8 mouse cellular contexts compared by ENCODE assay signal in genomic region chr12:17495858-17496451, GRCm38 (mm10). TPM values are rescaled to one million over a fixed set of nuclear protein-coding genes. Genes with fewer than 3 reads are reported as not detected.
DNase-seq lines count a peak whose midpoint lies in the region; ATAC-seq lines count a peak whose summit lies in the region.

No protein-coding gene starts in this region.

- peak overlapping the region; percentile 62; the same call in 1 of the 2 replicates for H3K27ac ChIP-seq in lung, embryonic 16.5 days (ENCODE audit: low read length)
- H3K27ac ChIP-seq in hindbrain, embryonic 14.5 days, result no peak overlapping the region
- no peak overlapping the region for H3K27ac ChIP-seq in liver, embryonic 13.5 days

- DNase-seq in lung, postnatal 25 days (ENCODE audit: low spot score), result no peak
- DNase-seq in embryo, embryonic 11 days, result peak; percentile 28
- DNase-seq in hindbrain, embryonic 14.5 days (ENCODE audit: low spot score), result peak; percentile 45
- DNase-seq in liver, embryonic 13.5 days, result no peak
- peak; percentile 13 for DNase-seq in yolk sac, embryonic 10.5 days (ENCODE audit: low spot score)
- no peak for DNase-seq in B cell, adult 2 months
- DNase-seq in right cerebral cortex, postnatal 36 days (ENCODE audit: low spot score in 2 of 2), result no peak

- H3K4me1 ChIP-seq in lung, embryonic 16.5 days (replicated peaks; ENCODE audit: control insufficient read depth, insufficient read depth, low read length), result peaks cover 7% of the 10 kb centered on the region
- H3K4me1 ChIP-seq in hindbrain, embryonic 14.5 days (replicated peaks; ENCODE audit: control insufficient read depth, insufficient read depth, low read length), result peaks cover 7% of the 10 kb centered on the region; the same call in 1 of the 2 replicates
- H3K4me1 ChIP-seq in liver, embryonic 13.5 days (replicated peaks), result peaks cover 34% of the 10 kb centered on the region

- no peaks in the 10 kb centered on the region for H3K27me3 ChIP-seq in lung, embryonic 16.5 days (ENCODE audit: control insufficient read depth, insufficient read depth, low read depth, low read length)
- no peaks in the 10 kb centered on the region for H3K27me3 ChIP-seq in hindbrain, embryonic 14.5 days (ENCODE audit: control insufficient read depth, insufficient read depth, low read length)
- peaks cover 10% of the 10 kb centered on the region for H3K27me3 ChIP-seq in liver, embryonic 13.5 days

- no peaks in the 10 kb centered on the region for H3K36me3 ChIP-seq in lung, embryonic 16.5 days (ENCODE audit: control insufficient read depth, insufficient read depth, low read length)
- no peaks in the 10 kb centered on the region for H3K36me3 ChIP-seq in hindbrain, embryonic 14.5 days (replicated peaks; ENCODE audit: control insufficient read depth, insufficient read depth)
- no peaks in the 10 kb centered on the region for H3K36me3 ChIP-seq in liver, embryonic 13.5 days

- peak; percentile 90 for ATAC-seq in lung, embryonic 16.5 days (ENCODE audit: low read depth)
- peak; percentile 79; the same call in 1 of the 2 replicates for ATAC-seq in hindbrain, embryonic 14.5 days (ENCODE audit: low FRiP score)
- peak; percentile 18; the same call in 1 of the 2 replicates for ATAC-seq in liver, embryonic 13.5 days (ENCODE audit: low read depth)

- no peak overlapping the region for H3K4me3 ChIP-seq in lung, embryonic 16.5 days (ENCODE audit: low read length)
- H3K4me3 ChIP-seq in hindbrain, embryonic 14.5 days (replicated peaks; ENCODE audit: low read length), result no peak overlapping the region
- no peak overlapping the region for H3K4me3 ChIP-seq in liver, embryonic 13.5 days (replicated peaks)

- no peak overlapping the region for H3K9ac ChIP-seq in lung, embryonic 16.5 days (ENCODE audit: low read length)
- H3K9ac ChIP-seq in hindbrain, embryonic 14.5 days, result no peak overlapping the region
- no peak overlapping the region for H3K9ac ChIP-seq in liver, embryonic 13.5 days

- no peaks in the 10 kb centered on the region for H3K9me3 ChIP-seq in lung, embryonic 16.5 days (ENCODE audit: control insufficient read depth, low read length)
- H3K9me3 ChIP-seq in hindbrain, embryonic 14.5 days (ENCODE audit: control insufficient read depth, low read length), result no peaks in the 10 kb centered on the region
- no peaks in the 10 kb centered on the region for H3K9me3 ChIP-seq in liver, embryonic 13.5 days (replicated peaks)

- no peak overlapping the region for H3K4me2 ChIP-seq in lung, embryonic 16.5 days (ENCODE audit: low read depth, low read length)
- no peak overlapping the region for H3K4me2 ChIP-seq in hindbrain, embryonic 14.5 days (replicated peaks)
- no peak overlapping the region for H3K4me2 ChIP-seq in liver, embryonic 13.5 days

- 4% methylated on average over 8 of the region's 8 CpGs for WGBS in lung, embryonic 16.5 days
- 14% methylated on average over 8 of the region's 8 CpGs for WGBS in hindbrain, embryonic 14.5 days
- WGBS in liver, embryonic 13.5 days (ENCODE audit: insufficient replicate concordance), result 36% methylated on average over 8 of the region's 8 CpGs

RNA-seq across cellular contexts. Expression of gene Odc1, which starts 48.6 kb away (rescaled TPM):
- 138 and 142 TPM in 2 replicates for polyA plus RNA-seq in lung, embryonic 16.5 days (2015; fragmentation: Nextera tagmentation; extraction: Ambion mirVana)
- polyA plus RNA-seq in hindbrain, embryonic 14.5 days (2014; fragmentation: Nextera tagmentation; extraction: Ambion mirVana), result 143 and 144 TPM in 2 replicates
- polyA plus RNA-seq in liver, embryonic 13.5 days (2015; fragmentation: Nextera tagmentation; extraction: Ambion mirVana), result 465 and 535 TPM in 2 replicates

Comparison
In these comparisons a context has a peak if more than half of its experiments do, and no peak if none do; other contexts are left out.
1. ATAC-seq: peak in every context shown above with its lines; median percentile 90 in lung, embryonic 16.5 days; 79 in hindbrain, embryonic 14.5 days; 18 in liver, embryonic 13.5 days.
2. DNase-seq: peak in embryo, embryonic 11 days (single experiment), hindbrain, embryonic 14.5 days (single experiment) and yolk sac, embryonic 10.5 days (single experiment); none in lung, postnatal 25 days (single experiment), liver, embryonic 13.5 days (single experiment), B cell, adult 2 months (0 of 2) and right cerebral cortex, postnatal 36 days (0 of 2).